In genomic region chr10:16088210-16088609, GRCm38 (mm10) we compare ENCODE assay signal across 20 mouse cellular contexts.
DNase-seq lines count a peak whose midpoint lies in the region; ATAC-seq lines count a peak whose summit lies in the region.
"Had no signal": no experiment of that assay in that cellular context is flagged by ENCODE, and none has a peak within 500 bp of the region (broad histone marks: within the 10 kb centered on the region; RNA-seq: fewer than 3 reads in every experiment).

No protein-coding gene starts in this region.

- ATAC-seq in inflammation-experienced regulatory T-cells, adult 6 months, result no peak
- ATAC-seq in monocyte, adult 5-6 weeks (replicated peaks; ENCODE audit: insufficient number of reproducible peaks, low FRiP score, low TSS enrichment, poor library complexity, severe bottlenecking), result no peak
- ATAC-seq: forebrain, embryonic 13.5 days; forebrain, postnatal 0 days; hindbrain, postnatal 0 days; intestine, embryonic 15.5 days had no signal

- DNase-seq in 3134 (ENCODE audit: extremely low read depth, insufficient read length, low spot score), result peak; percentile 18
- peak; percentile 94 for DNase-seq in 3T3-L1 (ENCODE audit: low read depth, low spot score)
- DNase-seq in Muller cell, postnatal 12 days (ENCODE audit: inconsistent ontology term), result peak; percentile 67
- peak; percentile 44 for DNase-seq in fibroblast of lung, adult 2 months (ENCODE audit: low read depth)
- DNase-seq in natural killer cell, adult 2 months (ENCODE audit: low spot score in 2 of 2), result no peak
- DNase-seq: adrenal gland, adult 2 months; cerebellum, adult 11 months; cerebellum, adult 8-10 months; cerebellum, postnatal 14 days; embryo, embryonic 11 days; forebrain, postnatal 0 days; gastrocnemius, postnatal 14 days; heart, adult 2 months; heart, postnatal 4 days; kidney, adult 18-20 months had no signal

Comparison
In these comparisons a context has a peak if more than half of its experiments do, and no peak if none do; other contexts are left out.
1. DNase-seq: peak in 3134 (single experiment), 3T3-L1 (single experiment), Muller cell, postnatal 12 days (single experiment) and fibroblast of lung, adult 2 months (single experiment); none in natural killer cell, adult 2 months (0 of 2).